Mouse (Mus musculus) adrenal gland, adult 18-20 months (tissue): ENCODE results near the gene Irs3. TPM values are rescaled to one million over a fixed set of nuclear protein-coding genes. Genes with fewer than 3 reads are reported as not detected.

Source experiments
- DNase-seq, 2 experiments: peaks; one replicate each; pipeline ENCODE4 v3.0.0; 2021 to 2022; ENCODE audit warnings: low spot score in 2 of 2
- long read RNA-seq, 2 experiments: library from polyadenylated mRNA; stranded (forward); transcript quantifications; one replicate each; pipeline ENCODE4 v2.0.0; 2021
- total RNA-seq, 2 experiments: library from RNA; stranded (reverse); gene quantifications; 1 replicate in 1 of 2; 2 replicates in 1 of 2; pipeline ENCODE4 v1.2.3; 2021

The Irs3 gene
- total RNA-seq, result 10 to 100 TPM in 1 of 2 experiments, 1 to 10 TPM in 1; 6.7 to 27.5 TPM
- long read RNA-seq, experiment 1, transcript Irs3-201 (2 exons, 2,337 nt), result major isoform, 18 of 26 reads
- long read RNA-seq, experiment 1, partial matches to known transcripts, result 2 of 26 reads
- long read RNA-seq, experiment 1, other reads (novel, unspliced or antisense), result 4 of 26 reads
- long read RNA-seq, experiment 2, transcript Irs3-201 (2 exons, 2,337 nt), result major isoform, 16 of 25 reads
- long read RNA-seq, experiment 2, partial matches to known transcripts, result 1 of 25 reads
- long read RNA-seq, experiment 2, other reads (novel, unspliced or antisense), result 7 of 25 reads

GRCm38 (mm10) chr5:137645652-137646091 is at the start of gene Irs3:
Gene Irs3, minus strand, starts transcription at chr5:137645714.
- DNase-seq, result no peak

- no peak for DNase-seq
Observed at GRCm38 (mm10) chr5:137694796-137695195, 49.3 kb upstream of the Irs3 start.

- DNase-seq, result no peak
Observed at GRCm38 (mm10) chr5:137691881-137692280, 46.4 kb upstream of the Irs3 start.

- DNase-seq, result no peak
Observed at GRCm38 (mm10) chr5:137690531-137690930, 45.0 kb upstream of the Irs3 start.

- DNase-seq, result no peak
Observed at GRCm38 (mm10) chr5:137689974-137690373, 44.5 kb upstream of the Irs3 start.

GRCm38 (mm10) chr5:137686127-137686790 is 40.7 kb upstream of the Irs3 start:
- DNase-seq, result no peak

- no peak for DNase-seq
Observed at GRCm38 (mm10) chr5:137685653-137686052, 40.1 kb upstream of the Irs3 start.

- peak; percentile 91 to 93 for DNase-seq
Observed at GRCm38 (mm10) chr5:137684294-137685123, 39.0 kb upstream of the Irs3 start, which contains the start of gene Agfg2. Gene Agfg2, minus strand, starts transcription at chr5:137684726.

- DNase-seq, result peak in 1 of 2 experiments; percentile 15
Observed at GRCm38 (mm10) chr5:137683388-137684293, 38.1 kb upstream of the Irs3 start.

- no peak for DNase-seq
Observed at GRCm38 (mm10) chr5:137682526-137682925, 37.0 kb upstream of the Irs3 start.

- no peak for DNase-seq
Observed at GRCm38 (mm10) chr5:137679726-137680125, 34.2 kb upstream of the Irs3 start.

- no peak for DNase-seq
Observed at GRCm38 (mm10) chr5:137678736-137679135, 33.2 kb upstream of the Irs3 start.

- DNase-seq, result no peak
Observed at GRCm38 (mm10) chr5:137677859-137678258, 32.3 kb upstream of the Irs3 start.

- DNase-seq, result no peak
Observed at GRCm38 (mm10) chr5:137674786-137675185, 29.3 kb upstream of the Irs3 start.

- DNase-seq, result no peak
Observed at GRCm38 (mm10) chr5:137673015-137673414, 27.5 kb upstream of the Irs3 start.

GRCm38 (mm10) chr5:137672361-137672760 is 26.8 kb upstream of the Irs3 start:
- DNase-seq, result no peak

- peak; percentile 59 to 75 for DNase-seq
Observed at GRCm38 (mm10) chr5:137671443-137672240, 26.1 kb upstream of the Irs3 start.

GRCm38 (mm10) chr5:137670240-137670639 is 24.7 kb upstream of the Irs3 start:
- no peak for DNase-seq

- no peak for DNase-seq
Observed at GRCm38 (mm10) chr5:137668971-137669370, 23.5 kb upstream of the Irs3 start.

- DNase-seq, result no peak
Observed at GRCm38 (mm10) chr5:137663057-137663456, 17.5 kb upstream of the Irs3 start.
